Mouse (Mus musculus): Measurements from ENCODE around the gene Cntrob. TPM values are rescaled to one million over a fixed set of nuclear protein-coding genes. Genes with fewer than 3 reads are reported as not detected.
"Not testable (repeated sequence)": the region's sequence is repeated elsewhere in the genome, so short reads cannot be mapped to it uniquely, and the experiment has no call there.

Cntrob gene
- total RNA-seq, 2 experiments from 2014 or later: 11.2 to 15.6 TPM

DNA sequence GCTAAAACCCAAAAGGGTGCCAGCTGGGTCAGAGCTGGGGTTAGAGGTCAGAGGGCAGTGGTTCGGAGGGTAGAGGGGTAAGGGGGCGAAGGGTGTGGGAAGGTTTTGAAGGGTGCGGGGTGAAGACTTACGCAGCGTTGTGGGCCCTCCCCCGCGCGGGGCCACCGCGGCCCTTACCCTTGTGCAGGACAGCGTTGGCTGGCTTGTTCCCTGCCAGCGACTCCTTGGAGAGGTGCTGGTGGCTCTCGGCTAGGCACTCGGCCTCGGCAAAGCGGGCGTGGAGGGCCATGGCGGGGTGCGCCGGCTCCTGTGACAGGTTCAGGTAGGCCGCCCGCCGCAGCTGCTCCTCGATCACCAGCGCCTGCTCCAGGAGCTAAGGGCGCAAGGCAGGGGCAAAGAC, 22.9 kb upstream of the Cntrob start:
- no peak for DNase-seq (ENCODE audit: extremely low spot score in 1 of 2, low spot score in 1 of 2)

DNA sequence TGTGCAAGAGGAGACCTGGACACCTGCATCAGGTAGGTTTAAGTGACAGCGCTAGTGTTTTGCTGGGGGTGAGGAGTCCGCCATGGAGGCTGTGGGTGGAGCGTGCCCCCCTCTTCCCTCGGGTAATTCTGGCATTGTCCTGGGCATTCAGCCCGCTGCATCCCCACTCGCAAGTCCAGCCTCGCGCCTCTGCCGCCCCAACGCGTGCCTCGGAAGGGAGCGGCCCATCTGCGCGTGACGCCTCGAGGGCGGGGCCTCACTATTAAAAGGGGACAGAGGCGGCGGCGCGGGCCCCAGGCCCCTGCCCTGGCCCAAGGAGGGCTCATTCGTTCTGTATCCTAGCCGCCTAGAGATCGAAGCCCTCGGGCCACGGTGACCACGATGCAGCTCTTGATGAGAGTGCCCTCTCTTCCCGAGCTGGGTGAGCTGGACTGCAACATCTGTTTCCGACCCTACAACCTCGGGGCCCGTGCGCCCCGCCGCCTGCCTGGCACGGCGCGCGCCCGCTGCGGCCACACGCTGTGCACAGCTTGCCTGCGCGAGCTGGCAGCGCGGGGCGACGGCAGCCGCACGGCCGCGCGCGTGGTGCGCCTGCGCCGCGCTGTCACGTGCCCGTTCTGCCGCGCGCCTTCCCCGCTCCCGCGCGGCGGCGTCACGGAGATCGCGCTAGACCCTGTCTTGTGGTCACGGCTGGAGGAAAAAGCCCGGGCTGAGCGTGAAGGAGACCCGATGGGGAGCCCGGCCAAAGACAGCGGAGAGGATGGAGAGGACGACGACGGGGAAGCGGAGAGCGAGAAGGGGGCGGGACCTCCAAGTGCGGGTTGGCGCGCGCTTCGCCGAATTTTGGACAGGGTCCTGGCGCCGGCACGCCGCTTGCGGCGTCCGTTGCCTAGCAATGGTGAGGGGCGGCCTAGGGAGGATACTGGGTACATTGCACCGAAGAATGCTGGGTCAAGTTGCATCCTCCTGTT, 16.9 kb upstream of the Cntrob start, which contains the start of gene Rnf227:
Gene Rnf227, plus strand, starts transcription at position 301 of the 971 bp plus-strand sequence.
- peak; percentile 64 to 81 for DNase-seq (ENCODE audit: extremely low spot score in 1 of 2, low spot score in 1 of 2)

GRCm38 (mm10) chr11:69334796-69335195, 11.2 kb upstream of the Cntrob start:
- no peak for DNase-seq (ENCODE audit: extremely low spot score in 1 of 2, low spot score in 1 of 2)

- no peak for DNase-seq (ENCODE audit: extremely low spot score in 1 of 2, low spot score in 1 of 2)
These were observed 10.3 kb upstream of the Cntrob start for GRCm38 (mm10) chr11:69333922-69334321.

- DNase-seq (ENCODE audit: extremely low spot score in 1 of 2, low spot score in 1 of 2): no peak
These were observed 9.2 kb upstream of the Cntrob start for GRCm38 (mm10) chr11:69332713-69333253.

- DNase-seq (ENCODE audit: extremely low spot score in 1 of 2, low spot score in 1 of 2): peak; percentile 65 to 77
These were observed 8.4 kb upstream of the Cntrob start for GRCm38 (mm10) chr11:69331929-69332405.

DNA sequence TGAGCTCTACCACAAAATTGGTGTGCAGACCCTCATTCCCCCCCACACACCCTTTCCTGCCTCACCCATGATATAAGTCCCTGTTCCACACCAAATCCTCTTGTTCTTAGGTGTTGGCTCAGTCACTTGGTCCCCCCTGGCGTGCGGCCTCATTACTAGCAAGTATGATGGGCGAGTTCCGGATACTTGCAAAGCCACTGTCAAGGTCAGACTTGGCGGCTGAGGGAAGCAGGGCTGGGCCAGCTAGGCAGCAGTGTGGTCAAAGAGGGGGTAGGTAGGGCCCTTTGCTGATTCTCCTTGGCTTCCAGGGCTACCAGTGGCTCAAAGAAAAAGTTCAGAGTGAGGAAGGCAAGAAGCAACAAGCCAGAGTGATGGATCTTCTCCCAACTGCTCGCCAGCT, 7.6 kb upstream of the Cntrob start:
- DNase-seq (ENCODE audit: extremely low spot score in 1 of 2, low spot score in 1 of 2): no peak

GRCm38 (mm10) chr11:69328517-69328916, 4.9 kb upstream of the Cntrob start:
- no peak for DNase-seq (ENCODE audit: extremely low spot score in 1 of 2, low spot score in 1 of 2)

DNA sequence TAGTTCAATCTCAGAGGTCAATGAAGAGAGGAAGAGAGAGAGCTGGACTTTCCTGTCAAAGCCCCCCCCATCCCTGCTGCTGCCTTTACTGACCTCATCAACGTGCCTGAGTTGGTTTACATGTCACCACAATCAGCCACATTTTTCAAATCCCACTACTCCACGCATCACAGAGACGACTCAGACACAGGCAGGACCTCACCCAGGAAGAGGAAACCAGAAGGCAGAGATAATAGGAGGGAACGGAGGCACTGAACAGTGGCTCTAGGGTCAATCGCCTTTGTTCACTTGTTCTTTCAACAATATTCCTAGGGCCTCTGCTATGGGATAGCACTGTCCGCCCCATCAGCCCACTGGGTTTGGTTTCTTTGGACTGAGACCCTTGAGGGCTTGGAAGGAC, 4.1 kb upstream of the Cntrob start:
- DNase-seq (ENCODE audit: extremely low spot score in 1 of 2, low spot score in 1 of 2): no peak

GRCm38 (mm10) chr11:69327157-69327442, 3.5 kb upstream of the Cntrob start:
- no peak for DNase-seq (ENCODE audit: extremely low spot score in 1 of 2, low spot score in 1 of 2)

- peak in 1 of 2 experiments; percentile 16 for DNase-seq (ENCODE audit: extremely low spot score in 1 of 2, low spot score in 1 of 2)
These were observed 3.0 kb upstream of the Cntrob start for GRCm38 (mm10) chr11:69326408-69327156.

DNA sequence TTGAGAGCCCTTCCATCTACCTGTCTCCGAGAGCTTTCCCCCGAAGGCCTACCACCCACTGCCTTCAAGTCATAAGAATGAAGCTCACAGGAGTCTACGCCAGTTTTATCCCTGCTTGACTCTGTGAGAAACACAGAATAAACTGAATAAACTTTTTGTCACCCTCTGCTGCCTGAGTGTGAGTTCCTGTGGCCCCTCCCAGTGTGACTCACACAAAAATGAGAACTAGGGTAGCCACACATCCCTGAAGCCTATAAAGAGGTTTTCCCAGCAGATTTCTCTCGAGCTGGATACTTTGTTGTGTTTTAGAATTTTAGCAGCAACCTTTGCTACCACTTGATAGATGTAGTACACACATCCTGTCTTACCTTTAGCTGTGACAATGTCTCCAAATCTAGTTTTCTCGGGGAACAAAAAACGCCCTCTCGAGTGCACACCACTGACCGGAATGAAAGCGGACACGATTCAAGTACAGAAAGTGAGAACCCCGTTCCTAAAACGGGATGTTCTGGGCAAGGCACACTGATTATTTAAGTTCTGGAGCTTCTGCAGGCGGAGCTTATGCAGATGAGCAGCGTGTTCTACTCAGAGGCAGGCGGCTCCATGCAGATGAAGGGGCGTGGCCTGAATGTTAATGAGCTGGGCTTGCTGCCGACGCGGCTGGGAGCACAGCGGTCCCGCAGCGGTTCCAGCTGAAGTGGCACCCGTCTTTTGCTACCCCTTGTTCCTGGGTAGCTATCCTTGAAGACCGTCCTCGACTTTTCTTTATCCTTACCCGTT, 2.2 kb upstream of the Cntrob start, which contains the start of gene Kcnab3:
Gene Kcnab3, plus strand, starts transcription at position 631 of the 780 bp plus-strand sequence.
- peak; percentile 56 to 65 for DNase-seq (ENCODE audit: extremely low spot score in 1 of 2, low spot score in 1 of 2)

- no peak for DNase-seq (ENCODE audit: extremely low spot score in 1 of 2, low spot score in 1 of 2)
These were observed 1.2 kb upstream of the Cntrob start for GRCm38 (mm10) chr11:69324749-69325148.

- no peak for DNase-seq (ENCODE audit: extremely low spot score in 1 of 2, low spot score in 1 of 2)
These were observed 693 bp downstream of the Cntrob start for GRCm38 (mm10) chr11:69322693-69323471.

DNA sequence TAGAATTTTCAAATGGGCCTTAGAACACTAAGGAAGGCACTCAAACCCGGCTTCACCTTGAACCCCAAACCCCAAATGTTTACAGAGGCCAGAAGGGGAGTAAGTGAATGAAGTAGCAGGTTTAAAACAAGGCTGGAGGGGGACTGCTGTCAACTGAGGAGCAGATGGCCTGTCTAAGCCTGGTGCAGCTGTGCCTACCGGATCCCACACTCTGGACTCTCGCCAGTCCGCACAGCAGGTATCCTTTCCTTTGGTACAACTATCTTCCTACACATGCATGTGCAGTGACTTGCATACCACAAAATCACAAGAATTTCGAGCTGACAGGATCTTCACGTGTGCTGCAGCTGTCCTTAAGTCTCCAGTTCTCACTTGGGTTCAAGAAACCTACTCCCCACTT, 1.6 kb downstream of the Cntrob start:
- DNase-seq (ENCODE audit: extremely low spot score in 1 of 2, low spot score in 1 of 2): no peak

DNA sequence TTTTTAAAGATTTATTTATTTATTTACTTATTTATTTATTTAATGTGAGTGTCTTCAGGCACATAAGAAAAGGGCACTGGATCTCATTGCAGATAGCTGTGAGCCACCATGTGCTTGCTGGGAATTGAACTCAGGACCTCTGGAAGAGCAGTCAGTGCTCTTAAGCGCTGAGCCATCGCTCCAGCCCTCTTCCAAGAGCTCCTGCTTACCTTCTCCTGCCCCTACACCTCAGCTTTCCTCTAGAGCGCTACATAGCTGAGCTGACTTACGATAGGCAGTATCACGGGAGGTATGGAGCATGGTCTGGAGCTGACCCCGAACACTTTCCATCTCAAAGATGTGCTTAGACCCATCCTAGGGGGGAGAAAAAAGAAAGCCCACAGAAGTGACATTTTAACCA, 2.0 kb downstream of the Cntrob start:
- no peak for DNase-seq (ENCODE audit: extremely low spot score in 1 of 2, low spot score in 1 of 2)

DNA sequence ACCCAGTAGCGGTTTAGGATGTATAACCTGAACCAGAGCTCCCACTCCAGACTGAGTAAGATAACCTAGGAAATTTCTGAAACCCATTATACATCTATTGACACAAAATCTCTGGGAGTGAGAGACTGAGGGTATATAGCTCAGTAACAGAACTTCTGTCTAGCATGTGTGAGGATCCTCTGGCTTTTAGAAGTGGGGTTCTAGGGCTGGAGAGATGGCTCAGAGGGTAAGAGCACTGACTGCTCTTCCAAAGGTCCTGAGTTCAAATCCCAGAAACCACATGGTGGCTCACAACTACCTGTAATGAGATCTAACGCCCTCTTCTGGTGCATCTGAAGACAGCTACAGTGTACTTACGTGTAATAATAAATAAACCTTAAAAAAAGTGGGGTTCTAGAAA, 5.6 kb downstream of the Cntrob start:
- DNase-seq (ENCODE audit: extremely low spot score in 1 of 2, low spot score in 1 of 2): not testable (repeated sequence)

DNA sequence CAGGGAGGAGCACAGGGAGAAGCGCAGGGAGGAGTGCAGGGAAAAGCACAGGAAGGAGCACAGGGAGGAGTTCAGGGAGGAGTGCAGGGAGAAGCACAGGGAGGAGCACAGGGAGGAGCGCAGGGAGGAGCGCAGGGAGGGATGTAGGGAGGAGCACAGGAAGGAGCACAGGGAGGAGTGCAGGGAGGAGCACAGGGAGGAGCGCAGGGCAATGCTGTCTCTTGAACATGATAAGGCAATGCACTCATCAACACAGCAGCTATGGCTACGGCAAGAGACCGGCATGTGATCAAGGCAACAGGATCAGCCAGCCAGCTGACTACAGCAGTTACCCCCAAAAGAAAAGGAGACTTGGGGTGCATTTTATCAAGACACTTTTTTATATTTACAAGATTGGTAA, 7.2 kb downstream of the Cntrob start:
- DNase-seq (ENCODE audit: extremely low spot score in 1 of 2, low spot score in 1 of 2): no peak

- DNase-seq (ENCODE audit: extremely low spot score in 1 of 2, low spot score in 1 of 2): no peak
These were observed 12.3 kb downstream of the Cntrob start for GRCm38 (mm10) chr11:69311266-69311665.

Measured in layer of hippocampus, postnatal 25 days (tissue).